Mouse (Mus musculus): ENCODE data around the gene Krtap4-6. TPM values are rescaled to one million over a fixed set of nuclear protein-coding genes. Genes with fewer than 3 reads are reported as not detected.

The Krtap4-6 gene
- not detected in 4 replicates for total RNA-seq (2023; ENCODE audit: inconsistent age)

DNA sequence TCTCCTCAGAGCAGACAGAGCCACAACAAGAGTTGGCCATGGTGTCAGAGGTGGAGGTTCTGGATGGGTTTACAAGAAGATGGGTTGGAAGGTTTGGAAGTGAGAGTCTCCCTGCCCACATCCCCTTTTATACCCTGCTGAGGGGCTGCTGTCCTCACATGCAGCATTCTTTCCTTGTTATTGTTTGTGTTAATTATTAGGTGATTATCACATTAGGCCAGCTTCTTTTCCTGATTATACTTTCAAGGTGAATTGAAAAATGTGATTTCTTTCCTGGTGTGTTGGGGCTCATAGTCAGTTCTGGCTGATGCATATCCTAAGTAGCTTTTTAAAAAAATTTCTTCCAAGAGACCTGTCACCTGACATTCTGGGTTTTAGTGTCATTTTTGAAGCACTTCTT is at the start of gene Krtap4-6:
Gene Krtap4-6 (minus strand): TSS at position 101 of the 400 bp plus-strand sequence.

GRCm38 (mm10) chr11:99690463-99690862 is 24.7 kb upstream of the Krtap4-6 start, which contains the start of gene Gm14190:
Gm14190 (minus strand) TSS chr11:99690740.

GRCm38 (mm10) chr11:99658467-99659010 is 7.2 kb downstream of the Krtap4-6 start, which contains the start of gene Gm11563:
Gm11563 (minus strand) TSS chr11:99658960.

DNA sequence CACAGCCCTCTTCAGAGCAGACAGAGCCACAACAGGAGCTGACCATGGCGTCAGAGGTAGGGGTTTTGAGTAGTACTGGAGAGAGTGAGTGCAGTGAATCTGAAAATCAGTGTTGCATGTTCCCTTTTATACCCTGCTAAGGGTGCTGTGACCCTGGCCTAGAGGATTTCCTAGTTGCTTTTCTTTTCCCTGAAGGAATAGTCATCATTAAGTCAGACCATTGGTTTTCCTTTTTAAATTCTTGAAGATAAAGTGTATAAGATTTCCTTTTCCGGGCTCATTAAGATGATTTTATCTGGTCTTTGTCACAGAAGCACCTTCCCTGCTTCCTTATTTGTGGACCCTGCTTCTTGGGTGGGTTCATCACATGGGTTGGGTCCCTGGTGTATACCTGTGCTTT is 15.6 kb downstream of the Krtap4-6 start, which contains the start of gene Gm11555:
Gene Gm11555 (minus strand): TSS at position 101 of the 400 bp plus-strand sequence.

GRCm38 (mm10) chr11:99643635-99644139 is 22.1 kb downstream of the Krtap4-6 start, which contains the start of gene Krtap4-7:
Krtap4-7 (minus strand) TSS chr11:99644089.

GRCm38 (mm10) chr11:99634653-99635134 is 31.1 kb downstream of the Krtap4-6 start, which contains the start of gene Krtap4-2:
Krtap4-2 (minus strand) TSS chr11:99635084.

DNA sequence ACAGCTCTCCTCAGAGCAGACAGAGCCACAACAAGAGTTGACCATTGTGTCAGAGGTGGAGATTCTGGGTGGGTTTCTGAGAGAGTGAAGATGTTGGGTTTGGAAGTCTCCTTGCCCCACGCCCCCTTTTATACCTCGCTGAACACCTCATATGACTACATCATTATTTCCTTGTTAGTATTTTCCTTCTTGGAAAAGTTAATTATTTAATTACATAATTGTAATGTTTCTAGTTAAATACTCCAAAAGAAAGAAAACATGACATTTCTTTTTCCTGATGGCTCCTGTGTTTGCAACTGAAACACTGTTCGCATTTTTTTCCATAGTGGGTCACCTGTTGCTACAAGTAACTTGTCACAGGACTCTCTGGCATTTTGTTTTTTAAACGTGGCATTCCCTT is 37.6 kb downstream of the Krtap4-6 start, which contains the start of gene Krtap4-1:
Gene Krtap4-1 (minus strand): TSS at position 101 of the 400 bp plus-strand sequence.

DNA sequence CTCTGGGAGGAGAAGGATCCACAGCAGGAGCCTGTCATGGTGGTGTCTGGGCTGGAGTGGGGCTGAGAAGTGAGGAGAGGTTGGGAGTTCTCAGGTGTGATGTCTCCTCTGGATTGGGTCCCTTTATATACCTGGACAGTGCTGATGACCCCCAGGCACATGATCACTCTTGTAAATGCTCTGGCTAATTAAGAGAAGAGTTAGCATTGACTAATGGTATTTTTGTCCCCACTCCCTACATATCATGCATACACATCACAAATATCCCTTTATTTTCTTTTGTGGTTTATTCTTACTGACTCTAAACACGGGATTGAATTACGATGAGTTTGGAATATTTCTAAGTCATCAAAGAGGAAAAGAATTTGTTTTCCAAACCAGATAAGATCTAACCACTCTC is 45.4 kb downstream of the Krtap4-6 start, which contains the start of gene Gm11562:
Gene Gm11562 (minus strand): TSS at position 101 of the 400 bp plus-strand sequence.

Other genes starting within 250 kb of the Krtap4-6 start
- not detected in 4 replicates for gene Krt12, start 243.7 kb downstream of the Krtap4-6 start, total RNA-seq (2023; ENCODE audit: inconsistent age)
- gene Krt20, start 227.8 kb downstream of the Krtap4-6 start, total RNA-seq (2023; ENCODE audit: inconsistent age), result not detected in 4 replicates
- gene Krt23, start 172.8 kb downstream of the Krtap4-6 start, total RNA-seq (2023; ENCODE audit: inconsistent age), result not detected in 4 replicates
- not detected in 4 replicates for gene Krt39, start 144.6 kb downstream of the Krtap4-6 start, total RNA-seq (2023; ENCODE audit: inconsistent age)
- gene Krt40, start 122.8 kb downstream of the Krtap4-6 start, total RNA-seq (2023; ENCODE audit: inconsistent age), result not detected in 4 replicates
- gene Krtap3-3, start 115.1 kb downstream of the Krtap4-6 start, total RNA-seq (2023; ENCODE audit: inconsistent age), result not detected in 4 replicates
- not detected in 4 replicates for gene Krtap3-2, start 109.1 kb downstream of the Krtap4-6 start, total RNA-seq (2023; ENCODE audit: inconsistent age)
- gene Gm11939, start 106.5 kb downstream of the Krtap4-6 start, total RNA-seq (2023; ENCODE audit: inconsistent age), result not detected in 4 replicates
- not detected in 4 replicates for gene Krtap3-1, start 99.3 kb downstream of the Krtap4-6 start, total RNA-seq (2023; ENCODE audit: inconsistent age)
- gene Krtap1-5, start 84.9 kb downstream of the Krtap4-6 start, total RNA-seq (2023; ENCODE audit: inconsistent age), result not detected in 4 replicates
- not detected in 4 replicates for gene Krtap1-4, start 82.3 kb downstream of the Krtap4-6 start, total RNA-seq (2023; ENCODE audit: inconsistent age)
- not detected in 4 replicates for gene Krtap1-3, start 74.6 kb downstream of the Krtap4-6 start, total RNA-seq (2023; ENCODE audit: inconsistent age)
- not detected in 4 replicates for gene Krtap9-3, start 67.9 kb downstream of the Krtap4-6 start, total RNA-seq (2023; ENCODE audit: inconsistent age)
- not detected in 4 replicates for gene Gm11938, start 62.7 kb downstream of the Krtap4-6 start, total RNA-seq (2023; ENCODE audit: inconsistent age)
- gene Gm11937, start 55.8 kb downstream of the Krtap4-6 start, total RNA-seq (2023; ENCODE audit: inconsistent age), result not detected in 4 replicates
- not detected in 4 replicates for gene Krtap2-4, start 51.1 kb downstream of the Krtap4-6 start, total RNA-seq (2023; ENCODE audit: inconsistent age)
- not detected in 4 replicates for gene Gm11562, start 45.5 kb downstream of the Krtap4-6 start, total RNA-seq (2023; ENCODE audit: inconsistent age)
- gene Krtap4-1, start 37.7 kb downstream of the Krtap4-6 start, total RNA-seq (2023; ENCODE audit: inconsistent age), result not detected in 4 replicates
- gene Krtap4-2, start 30.9 kb downstream of the Krtap4-6 start, total RNA-seq (2023; ENCODE audit: inconsistent age), result not detected in 4 replicates
- not detected in 4 replicates for gene Krtap4-7, start 21.9 kb downstream of the Krtap4-6 start, total RNA-seq (2023; ENCODE audit: inconsistent age)
- gene Gm11555, start 15.7 kb downstream of the Krtap4-6 start, total RNA-seq (2023; ENCODE audit: inconsistent age), result not detected in 4 replicates
- gene Gm11563, start 7.0 kb downstream of the Krtap4-6 start, total RNA-seq (2023; ENCODE audit: inconsistent age), result not detected in 4 replicates
- not detected in 4 replicates for gene Gm14190, start 24.8 kb upstream of the Krtap4-6 start, total RNA-seq (2023; ENCODE audit: inconsistent age)
- not detected in 4 replicates for gene Gm14180, start 68.3 kb upstream of the Krtap4-6 start, total RNA-seq (2023; ENCODE audit: inconsistent age)
- gene Gm11595, start 107.0 kb upstream of the Krtap4-6 start, total RNA-seq (2023; ENCODE audit: inconsistent age), result not detected in 4 replicates
- not detected in 4 replicates for gene Krtap4-8, start 114.7 kb upstream of the Krtap4-6 start, total RNA-seq (2023; ENCODE audit: inconsistent age)
- not detected in 4 replicates for gene Krtap4-9, start 119.2 kb upstream of the Krtap4-6 start, total RNA-seq (2023; ENCODE audit: inconsistent age)
- not detected in 4 replicates for gene Gm11596, start 127.5 kb upstream of the Krtap4-6 start, total RNA-seq (2023; ENCODE audit: inconsistent age)
- gene Gm11569, start 133.0 kb upstream of the Krtap4-6 start, total RNA-seq (2023; ENCODE audit: inconsistent age), result not detected in 4 replicates
- not detected in 4 replicates for gene Gm11554, start 138.5 kb upstream of the Krtap4-6 start, total RNA-seq (2023; ENCODE audit: inconsistent age)
- gene Krtap4-13, start 143.9 kb upstream of the Krtap4-6 start, total RNA-seq (2023; ENCODE audit: inconsistent age), result not detected in 4 replicates
- gene Gm11564, start 149.7 kb upstream of the Krtap4-6 start, total RNA-seq (2023; ENCODE audit: inconsistent age), result not detected in 4 replicates
- gene 2300003K06Rik, start 172.1 kb upstream of the Krtap4-6 start, total RNA-seq (2023; ENCODE audit: inconsistent age), result not detected in 4 replicates
- not detected in 4 replicates for gene Krtap4-16, start 185.6 kb upstream of the Krtap4-6 start, total RNA-seq (2023; ENCODE audit: inconsistent age)
- not detected in 4 replicates for gene Gm11568, start 192.0 kb upstream of the Krtap4-6 start, total RNA-seq (2023; ENCODE audit: inconsistent age)
- gene Gm11559, start 198.5 kb upstream of the Krtap4-6 start, total RNA-seq (2023; ENCODE audit: inconsistent age), result not detected in 4 replicates
- gene Krtap9-1, start 207.4 kb upstream of the Krtap4-6 start, total RNA-seq (2023; ENCODE audit: inconsistent age), result not detected in 4 replicates
- gene Gm11567, start 213.2 kb upstream of the Krtap4-6 start, total RNA-seq (2023; ENCODE audit: inconsistent age), result not detected in 4 replicates
- gene Krtap31-1, start 242.0 kb upstream of the Krtap4-6 start, total RNA-seq (2023; ENCODE audit: inconsistent age), result not detected in 4 replicates
- gene Gm11565, start 248.8 kb upstream of the Krtap4-6 start, total RNA-seq (2023; ENCODE audit: inconsistent age), result not detected in 4 replicates